Mouse (Mus musculus) naive thymus-derived CD4-positive, alpha-beta T cell, adult 2 months (primary cell): ENCODE measurements around the gene Slc9a9.

Source experiments
- DNase-seq: peaks from one replicate; pipeline ENCODE4 v3.0.0-alpha.2; 2011; ENCODE audit warnings: low read depth

Gene Slc9a9

GRCm38 (mm10) chr9:94682260-94682659, 12.6 kb downstream of the Slc9a9 start:
- DNase-seq = peak; percentile 55

GRCm38 (mm10) chr9:94685640-94686039, 15.9 kb downstream of the Slc9a9 start:
- no peak for DNase-seq

- DNase-seq = no peak
Measured at GRCm38 (mm10) chr9:94686380-94686779, 16.7 kb downstream of the Slc9a9 start.

DNA sequence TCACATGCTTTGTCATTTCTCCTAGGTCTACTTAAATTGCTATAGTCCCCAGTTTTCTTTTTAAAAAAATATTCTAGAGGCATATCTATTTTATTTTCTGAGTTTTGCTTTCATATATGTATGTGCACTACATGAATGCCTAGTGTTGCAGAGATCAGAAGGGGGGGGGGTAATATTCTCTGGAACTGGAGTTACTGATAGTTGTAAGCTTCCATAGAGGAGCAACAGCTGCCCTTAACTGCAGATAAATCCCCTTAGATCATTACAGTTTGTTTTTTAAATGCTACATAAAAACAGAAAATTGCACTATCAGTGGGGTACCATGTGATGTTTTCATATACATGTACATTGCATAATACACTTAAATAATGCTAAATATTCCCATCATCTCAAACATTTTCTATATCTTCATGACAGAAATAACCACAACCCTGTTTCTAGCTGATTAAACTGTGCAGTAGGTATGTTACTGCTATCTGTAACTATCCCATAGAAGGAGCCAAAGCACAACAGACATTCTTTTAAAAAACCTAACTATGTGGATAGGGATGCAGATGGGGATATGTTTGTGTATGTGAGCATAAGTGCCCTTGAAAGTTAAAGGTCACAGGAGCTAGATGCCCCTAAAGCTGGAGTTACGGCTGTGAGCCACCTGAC, 17.6 kb downstream of the Slc9a9 start:
- no peak for DNase-seq

DNA sequence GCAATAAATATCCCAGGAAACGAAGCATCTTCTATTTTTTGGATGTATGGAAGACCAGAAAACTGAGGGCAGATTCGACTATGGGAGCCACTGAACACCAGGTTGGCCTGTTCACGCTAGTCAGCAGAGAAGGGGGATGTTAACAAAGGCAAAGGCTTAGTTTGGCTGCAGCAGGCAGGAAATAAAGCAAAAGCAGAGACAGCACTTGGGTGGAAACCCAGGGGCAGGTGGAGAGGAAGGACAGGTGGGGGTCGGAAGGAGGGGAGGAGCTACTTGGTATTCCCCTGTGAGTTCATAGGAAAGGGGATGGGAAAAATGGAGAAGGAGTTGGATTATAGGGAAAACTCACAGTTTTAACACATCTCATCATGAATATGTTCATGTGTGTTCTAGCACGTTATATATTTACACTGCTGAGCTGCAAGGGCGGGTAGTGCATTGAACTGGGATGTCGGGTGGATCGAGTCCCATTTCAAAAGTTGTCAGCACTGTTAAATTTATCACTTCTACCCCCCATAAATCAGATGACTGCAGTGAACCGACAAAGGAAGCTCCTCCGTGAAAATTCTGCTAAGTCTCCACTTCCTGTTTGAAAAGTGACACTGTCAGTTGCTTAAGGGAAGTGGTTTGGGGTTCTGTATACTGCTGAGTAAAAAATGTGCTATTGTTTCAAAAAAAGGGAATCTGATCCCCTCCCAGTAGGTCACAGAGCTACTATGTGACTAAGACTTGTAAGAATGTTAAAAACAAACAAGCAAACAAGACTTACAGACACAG, 21.8 kb downstream of the Slc9a9 start:
- peak; percentile 67 for DNase-seq

GRCm38 (mm10) chr9:94692122-94692521, 22.4 kb downstream of the Slc9a9 start:
- DNase-seq = no peak

DNA sequence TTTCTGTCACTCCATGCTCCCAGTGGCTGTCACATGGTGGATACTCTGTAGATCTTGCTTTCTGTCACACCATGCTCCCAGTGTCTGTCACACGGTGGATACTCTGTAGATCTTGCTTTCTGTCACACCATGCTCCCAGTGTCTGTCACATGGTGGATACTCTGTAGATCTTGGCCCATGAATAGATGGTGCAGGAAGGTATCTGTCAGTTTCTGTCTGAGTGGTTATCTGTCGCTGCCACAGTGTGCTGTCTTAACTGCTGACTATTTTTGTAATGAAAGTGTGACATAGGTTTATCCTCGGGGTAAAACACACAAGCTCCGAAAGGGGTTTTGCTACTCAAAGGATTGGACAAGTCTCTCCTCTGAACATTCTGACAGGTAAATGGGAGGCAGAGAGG, 24.5 kb downstream of the Slc9a9 start:
- DNase-seq = no peak

GRCm38 (mm10) chr9:94694983-94695382, 25.3 kb downstream of the Slc9a9 start:
- no peak for DNase-seq

DNA sequence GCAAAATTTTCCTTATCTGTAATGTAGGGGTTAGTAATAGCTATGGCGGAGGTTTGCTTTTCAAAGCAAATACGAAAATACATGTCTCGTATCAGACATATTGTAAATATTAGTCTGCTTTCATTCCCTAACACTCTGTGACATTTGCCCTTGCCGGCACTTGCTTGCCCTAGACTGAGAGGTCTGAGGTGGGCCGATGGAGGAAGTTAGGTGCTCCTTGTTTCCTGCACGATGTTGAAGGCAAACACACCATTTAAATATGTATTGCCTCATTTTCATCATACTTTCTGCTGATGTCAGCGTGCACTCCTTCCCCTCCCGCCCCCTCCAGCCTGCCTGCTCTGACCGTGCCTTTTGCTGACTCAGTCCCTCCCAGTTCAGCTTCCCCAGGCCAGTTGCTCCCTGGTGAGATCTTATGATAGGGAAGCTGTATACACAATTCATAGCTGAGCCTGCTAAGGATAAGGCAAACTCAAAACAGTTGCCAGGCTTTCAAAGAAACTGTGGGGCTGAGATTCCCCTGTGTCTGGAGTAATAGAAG, 26.9 kb downstream of the Slc9a9 start:
- no peak for DNase-seq

GRCm38 (mm10) chr9:94698175-94698574, 28.5 kb downstream of the Slc9a9 start:
- no peak for DNase-seq

DNA sequence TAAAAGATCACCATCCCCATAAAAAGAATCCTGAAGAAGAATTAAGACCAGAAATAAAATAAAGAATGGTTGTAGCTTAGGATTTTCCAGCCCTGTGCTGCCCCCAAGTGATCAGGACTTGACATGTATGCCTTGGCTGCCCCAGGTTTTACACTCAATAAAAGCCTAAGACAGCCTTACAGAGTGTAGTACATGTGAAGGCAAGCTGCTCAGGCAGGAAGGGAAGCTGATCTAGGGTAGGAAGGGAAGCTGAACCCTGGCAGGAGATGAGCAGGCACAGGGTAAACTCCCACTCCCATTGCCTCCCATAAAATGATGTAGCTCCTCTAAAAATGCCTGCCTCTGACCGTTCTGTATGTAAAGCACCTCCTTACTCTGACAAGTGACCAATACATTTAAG, 30.8 kb downstream of the Slc9a9 start:
- DNase-seq = peak; percentile 54

DNA sequence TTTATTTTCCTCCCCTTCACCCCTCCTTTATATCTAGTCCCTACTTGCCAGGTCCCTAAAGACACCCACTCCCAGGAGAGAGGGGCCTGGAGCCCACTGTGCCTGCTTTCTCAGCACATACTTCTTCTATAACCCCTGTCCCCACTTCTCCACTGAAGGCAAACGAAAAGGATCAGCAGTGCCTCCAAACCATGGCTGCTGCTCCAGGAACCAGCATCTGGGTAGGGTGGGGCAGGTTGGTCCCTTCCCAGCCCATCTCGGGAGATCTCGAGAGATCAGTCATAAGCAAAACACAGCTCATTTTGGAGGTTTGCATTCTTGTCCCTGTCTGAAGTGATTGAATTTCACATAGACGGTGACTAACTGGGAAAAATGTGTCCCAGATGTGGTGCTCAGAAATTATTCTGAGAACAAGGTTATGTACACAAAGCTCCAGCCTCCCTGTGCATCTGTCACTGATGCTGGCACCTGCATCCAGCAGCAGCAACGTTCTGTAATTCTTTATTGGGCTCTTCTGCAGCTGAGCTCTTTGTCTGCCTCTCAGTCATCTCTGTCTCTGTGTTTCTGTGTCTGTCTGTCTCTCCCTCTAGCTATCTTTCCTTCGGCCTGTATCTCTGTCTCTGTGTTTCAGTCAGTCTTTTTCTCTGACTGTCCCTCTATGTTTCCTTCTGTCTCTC, 31.6 kb downstream of the Slc9a9 start:
- no peak for DNase-seq

DNA sequence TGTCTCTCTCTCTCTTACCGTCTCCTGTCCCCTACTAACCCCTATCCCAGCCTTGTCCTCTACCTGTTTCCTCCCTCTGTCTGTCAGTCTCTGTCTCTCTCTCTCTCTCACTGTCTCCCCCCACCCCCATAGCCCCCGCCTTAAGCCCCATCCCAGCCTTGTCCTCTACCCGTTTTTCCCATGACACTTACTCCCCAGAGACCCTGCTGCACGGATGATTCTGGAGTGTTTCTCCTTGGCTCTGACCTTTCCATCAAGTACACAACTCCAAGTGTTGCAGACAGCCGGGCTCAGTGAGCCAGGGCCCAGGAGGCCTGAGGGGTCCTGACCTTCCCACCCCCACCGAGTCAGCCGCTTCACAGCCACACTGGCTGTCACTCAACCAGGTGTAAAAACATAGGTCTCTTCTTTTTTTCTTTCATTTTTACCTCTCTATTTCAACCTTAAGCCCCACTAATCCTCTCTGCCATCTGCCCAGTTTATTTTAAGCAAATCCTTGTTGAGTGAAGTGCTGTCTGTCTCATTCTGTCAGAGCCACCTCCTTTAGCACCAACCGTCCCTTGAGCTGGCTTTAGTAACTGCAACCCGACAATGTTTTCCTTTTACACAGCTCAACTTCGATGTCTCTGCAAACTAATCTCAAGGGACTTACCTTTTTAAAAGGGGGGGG, 32.4 kb downstream of the Slc9a9 start:
- DNase-seq = no peak

DNA sequence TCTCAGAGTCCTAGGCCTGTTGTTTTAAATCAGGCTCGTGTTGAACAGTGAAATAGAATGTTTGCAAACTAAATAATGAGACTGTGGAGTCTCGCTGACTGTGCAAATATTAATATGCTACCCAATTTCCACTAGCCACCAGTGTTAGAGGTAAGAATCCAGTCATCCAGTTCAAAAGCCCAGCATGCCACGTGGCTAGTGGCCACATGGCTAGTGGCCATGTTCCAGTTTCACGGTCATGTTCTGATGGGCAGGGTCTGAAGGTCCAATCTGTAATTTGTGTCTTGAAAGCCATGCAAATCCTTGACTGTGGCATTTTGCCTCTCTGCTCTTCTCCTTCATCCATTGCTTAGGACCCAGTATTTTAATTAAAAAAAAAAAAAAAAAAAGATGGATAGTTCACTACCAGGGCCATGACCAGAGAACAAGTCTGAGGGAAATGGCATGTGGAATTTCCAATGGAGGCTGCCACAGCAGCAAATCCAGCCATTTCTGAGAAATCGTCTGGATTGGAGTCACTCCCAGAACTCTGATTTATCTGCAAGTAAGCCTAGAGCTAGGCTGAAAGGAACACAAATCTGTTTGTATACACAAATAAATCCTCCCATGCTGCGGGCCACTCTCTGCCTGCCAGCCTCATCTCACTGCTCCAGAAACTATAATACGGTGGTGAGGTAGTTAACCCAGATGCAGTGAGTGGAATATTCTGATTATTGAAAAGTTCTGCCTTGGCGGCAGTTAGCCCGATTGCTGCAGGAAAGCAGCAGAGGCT, 35.5 kb downstream of the Slc9a9 start:
- no peak for DNase-seq

GRCm38 (mm10) chr9:94705758-94706026, 36.0 kb downstream of the Slc9a9 start:
- no peak for DNase-seq

GRCm38 (mm10) chr9:94712084-94712483, 42.4 kb downstream of the Slc9a9 start:
- DNase-seq = no peak

GRCm38 (mm10) chr9:94716695-94717094, 47.0 kb downstream of the Slc9a9 start:
- no peak for DNase-seq

DNA sequence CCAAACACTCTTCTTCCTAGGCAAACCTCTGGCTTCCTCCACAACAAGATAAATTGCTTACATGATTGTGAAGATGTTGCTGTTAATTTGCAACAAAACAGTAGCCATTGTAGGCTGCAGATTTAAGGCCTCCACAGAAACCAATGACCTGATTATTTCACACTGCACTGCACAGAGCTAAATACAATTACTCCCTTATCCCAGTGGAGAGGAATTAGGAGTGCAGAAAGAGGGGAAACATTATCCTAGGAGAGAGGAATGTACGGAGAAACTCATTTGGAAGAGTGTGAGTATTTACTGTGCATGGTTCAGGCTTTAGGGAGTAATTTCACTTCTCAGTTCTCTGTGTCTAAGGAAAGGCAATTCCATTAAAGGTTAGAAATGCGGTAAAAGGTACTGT, 53.9 kb downstream of the Slc9a9 start:
- no peak for DNase-seq

GRCm38 (mm10) chr9:94725121-94725520, 55.4 kb downstream of the Slc9a9 start:
- DNase-seq = no peak

DNA sequence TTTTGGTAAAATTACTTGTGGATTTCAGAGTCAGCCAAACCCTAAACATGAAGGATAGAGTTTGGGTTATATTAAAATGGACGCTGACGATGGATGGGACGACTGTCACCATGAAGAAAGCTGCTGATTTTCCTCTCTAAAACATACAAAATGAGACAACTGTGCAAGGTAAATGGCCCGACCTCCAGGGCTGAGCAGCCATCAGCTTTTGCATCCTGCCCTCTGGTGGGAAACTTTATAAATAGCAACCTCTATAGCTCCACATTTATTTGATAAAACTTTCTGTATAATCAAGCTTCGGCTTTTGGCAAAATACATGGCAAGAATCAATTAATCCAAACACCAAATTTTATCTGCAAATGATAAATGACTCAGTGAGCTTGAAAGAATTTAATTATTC, 57.7 kb downstream of the Slc9a9 start:
- peak; percentile 55 for DNase-seq

- DNase-seq = no peak
Measured at GRCm38 (mm10) chr9:94730396-94730795, 60.7 kb downstream of the Slc9a9 start.

DNA sequence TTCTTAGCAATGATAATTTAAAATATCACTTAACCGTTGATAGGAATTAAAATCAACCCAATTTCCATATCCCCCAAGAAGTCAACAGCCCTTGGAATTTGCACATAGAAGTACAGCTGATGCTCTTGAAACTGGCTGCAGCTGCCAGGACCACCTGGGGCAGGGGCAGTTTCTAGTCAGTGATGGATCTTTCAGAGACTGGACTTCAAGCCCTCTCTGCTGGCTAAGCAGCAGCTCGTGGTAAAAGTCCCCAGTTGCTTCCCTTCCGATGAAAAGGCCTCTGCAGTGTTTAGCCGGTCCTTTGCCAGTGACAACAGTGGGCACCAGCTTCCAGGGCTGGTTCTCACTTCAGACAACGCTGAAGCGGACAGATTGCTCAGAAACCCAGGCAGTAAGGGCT, 62.4 kb downstream of the Slc9a9 start:
- no peak for DNase-seq
